Mouse (Mus musculus): Measurements from ENCODE around the gene Vav3.

- TF ChIP-seq CTCF (IDR thresholded peaks at IDR 0.05; ENCODE audit: low read depth, low read length) (no peak), EP300 (IDR thresholded peaks at IDR 0.05; ENCODE audit: insufficient read depth, low read depth, low read length) (no peak)
Observed at GRCm38 (mm10) chr3:109464600-109464999, 124.1 kb downstream of the Vav3 start.
